Mouse (Mus musculus) CH12.LX (cell line): ENCODE measurements at regions not wholly inside any gene's neighbourhood (a gene's known extent, or its start where the extent isn't known, plus 50 kb on each side); places are given as distances from the start of the nearest gene placed in this dataset.

ENCODE experiments used
- CTCF ChIP-seq, 2 experiments: IDR thresholded peaks in 1 of 2; conservative IDR thresholded peaks in 1 of 2; 2 replicates each; pipeline ENCODE4 v1.5.1; 2011 to 2012; ENCODE audit warnings: low read depth in 2 of 2, low read length in 2 of 2, improper control_type of control experiment in 1 of 2, inconsistent platforms in 1 of 2, mild to moderate bottlenecking in 1 of 2, moderate library complexity in 1 of 2
- E2F4 ChIP-seq: IDR thresholded peaks from 2 replicates; pipeline ENCODE4 v1.6.1; 2011; ENCODE audit warnings: low read depth, low read length, improper control_type of control experiment; ENCODE audit not compliant: insufficient replicate concordance
- MAFK ChIP-seq: IDR thresholded peaks from 2 replicates; pipeline ENCODE4 v1.6.1; 2011; ENCODE audit warnings: low read length, improper control_type of control experiment; ENCODE audit not compliant: insufficient replicate concordance
- MEF2A ChIP-seq: IDR thresholded peaks from 2 replicates; pipeline ENCODE4 v1.6.1; 2014; ENCODE audit warnings: low read depth, mild to moderate bottlenecking, inconsistent platforms, low read length, improper control_type of control experiment, borderline replicate concordance
- POLR2A ChIP-seq: IDR thresholded peaks from 2 replicates; pipeline ENCODE4 v1.6.1; 2011; ENCODE audit warnings: low read depth, mild to moderate bottlenecking, improper control_type of control experiment, low read length

DNA sequence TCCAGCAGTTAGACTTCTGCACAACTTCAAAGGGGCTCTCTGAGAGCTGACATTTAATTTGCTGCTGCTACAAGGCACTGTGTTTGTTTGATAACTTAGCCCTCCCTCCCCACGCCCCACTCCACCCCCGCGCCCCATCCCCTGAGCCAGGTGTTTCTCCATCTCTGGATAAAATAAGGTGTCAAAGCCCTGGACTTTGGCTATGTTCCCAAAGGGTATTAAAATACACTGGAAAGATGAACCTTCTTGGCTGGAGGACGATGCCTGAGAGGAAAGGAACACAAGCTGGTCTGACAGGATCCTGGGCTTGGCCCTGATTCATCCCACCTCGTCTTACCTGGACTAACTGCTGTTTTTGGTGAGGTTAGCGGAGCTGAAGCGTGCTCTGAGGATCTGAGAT lies 80.5 kb upstream of the Tsc22d2 start:
- TF ChIP-seq POLR2A (no peak), MAFK (no peak), CTCF (conservative IDR thresholded peaks at IDR 0.05 in 1 of 2, IDR thresholded peaks at IDR 0.05 in 1 of 2; ENCODE audit: low read depth in 2 of 2, low read length in 2 of 2) (no peak), E2F4 (no peak), MEF2A (no peak)
